Mouse (Mus musculus) T-cell, adult 2 months (primary cell): ENCODE results near the gene Mst1r.

Source experiments
- DNase-seq: peaks from one replicate; pipeline ENCODE4 v3.0.0; 2022; ENCODE audit warnings: low spot score

The Mst1r gene

GRCm38 (mm10) chr9:107914764-107915420 lies 8.2 kb downstream of the Mst1r start:
- DNase-seq = no peak

GRCm38 (mm10) chr9:107917895-107918608 lies 11.4 kb downstream of the Mst1r start:
- no peak for DNase-seq

DNA sequence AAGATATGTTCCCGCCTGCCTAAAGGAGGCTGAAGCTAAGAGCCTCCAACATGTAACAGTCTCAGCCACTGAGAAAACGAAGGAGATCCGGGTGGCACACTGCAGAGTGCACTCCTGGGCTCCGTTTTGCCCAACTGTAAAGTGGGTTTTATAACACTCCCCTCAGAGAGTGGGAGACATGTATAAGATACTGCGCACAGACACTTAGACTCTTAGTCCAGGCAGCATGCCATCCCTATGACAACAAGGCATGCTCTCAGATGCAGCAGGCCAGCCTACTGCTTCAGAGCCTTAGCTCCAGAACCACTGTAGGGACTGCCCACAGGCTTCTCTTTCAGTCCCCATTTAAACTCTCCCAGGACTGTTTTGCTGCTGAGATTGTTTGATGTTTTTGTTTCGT lies 12.2 kb downstream of the Mst1r start:
- no peak for DNase-seq

DNA sequence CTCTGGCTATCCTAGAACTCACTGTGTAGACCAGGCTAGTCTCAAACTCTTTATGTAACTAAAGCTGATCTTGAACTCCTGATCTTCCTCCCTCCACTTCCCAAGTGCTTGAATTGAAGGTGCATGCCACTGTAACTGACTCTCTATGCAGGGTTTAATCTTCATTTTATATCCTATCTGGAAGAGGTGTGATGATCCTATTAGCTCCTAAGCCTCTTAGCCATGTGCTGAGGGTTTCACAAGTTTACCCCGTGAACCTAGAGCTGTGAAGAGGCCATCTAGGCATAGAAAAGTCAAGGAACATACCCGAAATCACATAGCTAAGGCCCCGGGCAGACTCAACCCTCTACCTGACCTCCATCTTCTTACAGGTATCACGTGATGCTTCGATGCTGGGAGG lies 12.8 kb downstream of the Mst1r start:
- no peak for DNase-seq

DNA sequence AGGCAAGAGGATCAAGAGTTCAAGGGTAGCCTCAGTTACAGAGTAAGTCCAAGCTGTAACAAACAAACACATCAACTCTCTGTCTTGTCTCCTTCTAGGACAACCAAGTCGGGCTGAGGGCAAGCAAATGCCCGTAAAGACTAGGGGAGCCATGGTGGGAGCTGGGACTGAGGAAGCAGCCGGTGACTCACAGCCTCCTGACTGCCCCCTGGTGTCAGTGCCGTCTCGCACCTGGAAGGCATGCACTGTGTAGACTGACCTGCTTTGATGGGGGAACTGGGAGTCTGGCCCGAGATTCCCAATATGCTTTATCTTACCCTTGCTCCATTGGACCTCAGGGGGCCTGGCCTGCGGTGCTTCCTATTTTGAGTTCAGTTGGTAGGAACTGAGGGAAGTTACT lies 16.3 kb downstream of the Mst1r start:
- no peak for DNase-seq

GRCm38 (mm10) chr9:107923956-107924355 lies 17.3 kb downstream of the Mst1r start:
- DNase-seq = no peak

DNA sequence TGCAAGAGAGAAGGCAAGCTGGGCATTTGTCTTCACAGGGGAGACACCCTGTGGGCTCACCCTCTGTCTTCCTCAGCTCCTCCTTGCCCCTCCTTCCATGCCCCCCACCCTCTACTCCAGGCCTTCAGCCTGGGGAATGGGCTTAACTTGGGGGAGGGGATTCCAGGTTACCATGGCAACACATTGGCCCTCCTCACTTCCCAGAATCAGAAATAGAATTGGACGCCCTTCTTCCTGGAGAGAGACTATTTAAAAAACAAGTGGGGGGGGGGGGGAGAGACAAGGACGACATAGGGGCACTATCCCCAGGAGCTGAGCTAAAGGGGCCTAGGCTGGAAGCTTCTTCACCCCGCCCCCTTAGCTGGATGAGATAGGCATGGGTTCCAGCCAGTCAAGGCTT lies 18.6 kb downstream of the Mst1r start:
- no peak for DNase-seq

DNA sequence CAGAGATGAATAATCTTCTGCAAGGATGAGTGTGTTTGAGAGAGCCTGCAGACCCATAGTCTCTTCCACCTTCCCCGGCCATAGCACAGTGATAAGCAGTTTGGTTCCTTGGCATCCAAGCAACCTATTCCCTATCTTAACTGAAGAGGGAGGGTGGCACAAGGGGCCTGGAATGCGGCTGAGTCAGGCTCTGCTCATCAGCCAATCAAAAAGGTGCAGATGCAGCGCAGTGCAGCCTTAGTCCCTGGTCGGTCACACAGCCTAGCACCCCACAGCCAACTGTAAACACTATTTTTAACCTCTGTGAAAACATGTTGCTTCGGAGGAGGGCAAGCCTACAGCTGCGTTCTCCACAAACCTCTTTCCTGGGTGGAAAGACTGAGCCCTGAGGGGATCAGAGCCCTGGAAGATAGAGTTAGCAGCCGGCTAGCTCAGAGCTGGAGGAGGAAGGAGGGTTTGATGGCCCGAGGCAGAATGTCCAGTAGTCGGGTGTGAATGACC lies 20.3 kb downstream of the Mst1r start:
- no peak for DNase-seq

- no peak for DNase-seq
Measured at GRCm38 (mm10) chr9:107927749-107928148, 21.1 kb downstream of the Mst1r start.

DNA sequence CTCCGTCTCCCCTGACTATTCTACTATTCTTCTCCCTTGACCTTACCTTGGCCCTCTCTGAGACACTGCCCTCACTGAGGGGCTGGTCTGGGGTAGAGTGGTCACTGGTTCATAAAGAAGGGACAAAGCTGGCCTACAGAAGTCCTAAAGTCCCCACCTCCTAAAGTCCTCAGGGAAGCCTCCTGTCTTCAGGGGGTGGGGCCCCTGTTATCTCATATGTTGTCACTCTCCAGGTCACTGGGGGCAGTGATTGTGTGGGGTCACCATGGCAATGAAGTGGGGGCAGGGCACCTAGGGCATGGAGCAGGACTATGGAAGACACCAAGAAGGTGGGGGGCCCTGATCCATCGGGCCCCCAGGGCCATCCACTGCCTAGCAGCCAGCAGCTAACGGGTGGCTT lies 21.5 kb downstream of the Mst1r start, which contains the start of gene Actl11:
Actl11 (plus strand) TSS at position 301 of the 400 bp plus-strand sequence.
- no peak for DNase-seq

GRCm38 (mm10) chr9:107932221-107932620 lies 25.5 kb downstream of the Mst1r start:
- DNase-seq = no peak

DNA sequence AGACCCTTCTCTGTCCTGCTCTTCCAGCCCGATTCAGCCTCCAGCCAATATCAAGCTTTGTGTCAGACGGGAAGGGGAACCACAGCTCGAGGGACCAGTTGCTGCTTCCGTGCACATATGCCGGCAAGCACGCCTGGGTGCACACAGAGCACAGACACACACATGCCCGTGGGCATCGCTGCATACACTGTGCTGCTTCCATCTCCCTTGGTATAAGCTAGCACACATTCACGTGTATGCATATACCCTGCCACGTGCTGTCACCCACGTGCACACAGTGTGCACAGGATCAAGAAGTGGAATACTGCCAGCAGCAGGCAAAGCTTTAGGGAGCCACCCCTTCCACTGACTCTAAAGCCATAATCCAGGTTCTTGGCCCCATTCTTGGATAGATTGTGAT lies 27.5 kb downstream of the Mst1r start:
- DNase-seq = no peak

GRCm38 (mm10) chr9:107935374-107935773 lies 28.7 kb downstream of the Mst1r start, which contains the start of gene Camkv:
Gene Camkv, plus strand, starts transcription at chr9:107935674.
- no peak for DNase-seq

GRCm38 (mm10) chr9:107935790-107936214 lies 29.1 kb downstream of the Mst1r start:
- DNase-seq = peak; percentile 53

DNA sequence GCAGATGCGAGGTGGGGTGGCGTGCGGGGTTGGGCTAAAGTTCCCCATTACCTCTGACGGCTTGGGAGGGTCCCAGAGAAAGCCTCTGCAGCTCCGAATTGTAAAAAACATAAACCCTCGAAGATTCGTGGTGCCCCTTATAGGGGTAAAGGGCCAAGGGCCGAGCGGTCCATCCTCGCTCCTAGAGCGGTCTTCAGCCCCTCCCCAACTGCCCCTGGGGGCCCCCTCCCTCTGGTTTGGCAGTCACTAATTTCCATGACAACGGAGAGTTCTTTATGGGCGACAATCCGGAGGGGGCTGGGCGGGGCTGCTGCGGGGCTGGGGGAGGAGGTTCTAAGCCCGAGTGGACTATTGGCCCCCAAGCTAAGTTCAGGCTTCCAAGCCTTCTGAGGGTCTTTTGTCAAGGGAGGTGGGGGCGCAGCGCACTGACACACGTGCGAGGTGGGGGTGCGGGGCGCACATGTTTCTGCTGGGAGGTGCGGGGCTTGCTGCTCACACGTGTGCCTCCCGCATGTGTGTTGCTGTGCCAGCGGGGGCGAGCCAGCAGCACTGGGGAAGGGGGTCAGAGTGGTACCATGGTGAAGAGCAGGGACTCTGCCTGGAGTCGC lies 29.6 kb downstream of the Mst1r start:
- DNase-seq = no peak

DNA sequence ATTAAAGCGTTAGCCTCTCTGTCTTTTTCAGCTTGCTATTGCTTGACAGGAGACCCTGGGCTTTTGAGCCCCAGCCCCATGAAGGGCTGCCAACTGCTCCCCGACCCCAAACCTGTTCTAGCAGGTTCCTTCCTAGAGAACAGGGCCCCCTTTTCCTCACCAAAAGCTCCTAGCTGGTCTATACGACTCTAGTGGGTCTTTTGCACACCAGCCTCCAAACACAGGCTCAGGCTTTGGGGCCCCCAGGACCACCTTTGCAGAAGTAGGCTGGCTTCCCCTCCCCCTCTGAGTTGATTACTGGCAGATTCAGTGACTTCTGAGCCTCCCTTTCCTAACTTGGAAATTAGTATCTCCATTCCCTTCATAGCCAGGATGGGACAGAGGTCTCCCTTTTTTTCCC lies 30.2 kb downstream of the Mst1r start:
- DNase-seq = no peak

DNA sequence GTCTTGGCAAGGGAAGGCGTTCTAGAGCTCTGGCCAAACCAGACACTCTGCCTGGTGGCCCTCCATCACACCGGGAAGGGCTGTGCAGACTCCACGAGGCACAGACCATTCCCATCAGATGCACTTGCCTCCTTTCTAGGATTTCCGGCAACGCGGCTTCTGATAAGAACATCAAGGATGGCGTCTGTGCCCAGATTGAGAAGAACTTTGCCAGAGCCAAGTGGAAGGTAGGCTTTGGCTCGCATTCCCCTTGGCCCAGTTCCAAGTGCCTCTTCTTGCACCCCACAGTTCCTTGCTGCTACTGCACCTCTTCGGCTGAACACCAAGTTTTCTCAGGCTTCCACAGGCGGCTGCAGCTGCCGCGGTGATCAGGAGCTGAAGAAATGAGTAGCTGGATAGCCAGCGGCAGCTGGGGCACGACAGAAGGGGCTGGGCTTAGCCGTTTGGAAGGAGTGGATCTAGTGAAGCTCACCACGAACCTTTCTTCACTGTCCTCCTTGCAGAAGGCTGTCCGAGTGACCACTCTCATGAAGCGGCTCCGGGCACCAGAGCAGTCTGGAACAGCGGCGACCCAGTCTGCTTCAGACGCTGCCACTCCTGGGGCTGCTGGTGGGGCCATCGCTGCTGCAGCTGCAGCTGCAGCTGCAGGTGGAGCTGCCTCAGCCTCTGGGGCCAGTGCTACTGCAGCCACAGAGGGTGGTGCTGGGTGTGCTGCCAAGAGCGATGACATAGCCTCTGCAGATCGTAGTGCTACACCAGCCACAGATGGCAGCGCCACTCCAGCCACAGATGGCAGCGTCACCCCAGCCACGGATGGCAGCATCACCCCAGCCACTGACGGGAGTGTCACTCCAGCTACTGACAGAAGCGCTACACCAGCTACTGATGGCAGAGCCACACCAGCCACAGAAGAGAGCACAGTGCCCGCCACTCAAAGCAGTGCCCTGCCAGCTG lies 40.8 kb downstream of the Mst1r start:
- DNase-seq = no peak

GRCm38 (mm10) chr9:107949184-107949921 lies 42.7 kb downstream of the Mst1r start:
- DNase-seq = no peak

DNA sequence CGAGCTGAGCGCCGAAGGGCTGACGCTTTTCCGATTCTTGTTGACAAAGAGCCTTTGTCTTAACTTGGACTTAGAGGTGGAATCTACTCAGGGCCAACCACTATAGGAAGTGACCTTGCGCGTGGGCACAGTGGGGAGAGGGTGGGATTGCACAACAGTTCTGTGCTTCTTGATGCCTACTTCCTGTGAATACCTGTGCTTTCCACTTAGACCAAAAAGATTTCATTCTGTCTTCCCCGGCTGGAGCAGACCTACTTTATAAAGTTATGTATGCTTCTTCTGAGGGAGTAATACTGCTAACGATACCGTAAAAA lies 43.2 kb downstream of the Mst1r start, which contains the start of gene Traip:
Traip (plus strand) TSS at position 215 of the 314 bp plus-strand sequence.
- no peak for DNase-seq

GRCm38 (mm10) chr9:107950460-107951355 lies 44.0 kb downstream of the Mst1r start:
- DNase-seq = peak; percentile 83
